Mouse (Mus musculus): ENCODE measurements around the gene Lrrtm1. TPM values are rescaled to one million over a fixed set of nuclear protein-coding genes. Genes with fewer than 3 reads are reported as not detected.
A peak's percentile ranks its signal among the peaks of the same experiment; 100 is the strongest.

Lrrtm1 gene
- polyA plus RNA-seq, 1 experiment from 2014 or later, result 66.3 TPM

DNA sequence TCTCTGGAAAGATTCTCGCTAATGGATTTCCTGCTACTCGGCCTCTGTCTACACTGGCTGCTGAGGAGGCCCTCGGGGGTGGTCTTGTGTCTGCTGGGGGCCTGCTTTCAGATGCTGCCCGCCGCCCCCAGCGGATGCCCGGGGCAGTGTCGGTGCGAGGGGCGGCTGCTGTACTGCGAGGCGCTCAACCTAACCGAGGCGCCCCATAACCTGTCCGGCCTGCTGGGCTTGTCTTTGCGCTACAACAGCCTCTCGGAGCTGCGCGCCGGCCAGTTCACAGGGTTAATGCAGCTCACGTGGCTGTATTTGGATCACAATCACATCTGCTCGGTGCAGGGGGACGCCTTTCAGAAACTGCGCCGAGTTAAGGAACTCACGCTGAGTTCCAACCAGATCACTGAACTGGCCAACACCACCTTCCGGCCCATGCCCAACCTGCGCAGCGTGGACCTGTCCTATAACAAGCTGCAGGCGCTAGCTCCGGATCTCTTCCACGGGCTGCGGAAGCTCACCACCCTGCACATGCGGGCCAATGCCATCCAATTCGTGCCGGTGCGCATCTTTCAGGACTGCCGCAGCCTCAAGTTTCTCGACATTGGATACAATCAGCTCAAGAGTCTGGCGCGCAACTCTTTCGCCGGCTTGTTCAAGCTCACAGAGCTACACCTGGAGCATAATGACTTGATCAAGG is 1.2 kb downstream of the Lrrtm1 start:
- Histone ChIP-seq H3K27me3 (replicated peaks) (0 out of 2 replicates have a peak, but pooled peaks cover 3% of the 10 kb centered on the region), H3K9ac (replicated peaks) (peak overlapping the region; percentile 73), H3K4me1 (peaks cover 30% of the 10 kb centered on the region), H3K4me3 (replicated peaks) (peak overlapping the region; percentile 66), H3K9me3 (replicated peaks) (no peaks in the 10 kb centered on the region), H3K4me2 (peak overlapping the region; percentile 92), H3K36me3 (no peaks in the 10 kb centered on the region), H3K27ac (replicated peaks) (peak overlapping the region; percentile 90)
- peak; percentile 60 for ATAC-seq (ENCODE audit: low FRiP score)
- under 1% methylated on average over 43 of the region's 43 CpGs for WGBS

DNA sequence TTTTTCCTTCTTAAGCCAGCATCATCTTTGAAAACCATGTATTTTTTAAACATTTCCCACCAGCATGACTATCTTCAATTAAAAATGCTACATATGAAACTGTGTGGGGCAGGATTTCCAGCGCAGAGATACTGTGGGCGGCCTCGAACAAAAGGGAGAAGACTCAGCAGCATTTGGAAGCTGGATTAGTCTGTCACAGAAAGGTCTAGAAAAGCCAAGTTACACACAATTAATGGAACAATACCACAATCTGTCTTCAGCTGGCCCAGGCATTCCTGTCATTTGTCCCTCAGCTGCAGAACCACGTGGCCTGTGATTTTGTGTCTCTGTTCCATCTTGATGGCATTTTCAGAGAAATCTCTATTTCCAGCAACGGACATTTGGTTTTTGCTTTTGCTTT is 11.0 kb downstream of the Lrrtm1 start:
- Histone ChIP-seq H3K9ac (replicated peaks) (no peak overlapping the region), H3K27ac (replicated peaks) (no peak overlapping the region), H3K27me3 (replicated peaks) (no peaks in the 10 kb centered on the region), H3K4me1 (0 out of 2 replicates have a peak, but pooled peaks cover 7% of the 10 kb centered on the region), H3K36me3 (no peaks in the 10 kb centered on the region), H3K4me2 (no peak overlapping the region), H3K9me3 (replicated peaks) (no peaks in the 10 kb centered on the region), H3K4me3 (replicated peaks) (no peak overlapping the region)
- WGBS, result 79% methylated on average over 5 of the region's 5 CpGs
- ATAC-seq (ENCODE audit: low FRiP score), result no peak

GRCm38 (mm10) chr6:77256348-77256747 is 13.9 kb downstream of the Lrrtm1 start:
- 0 out of 2 replicates have a peak, but pooled peaks cover 3% of the 10 kb centered on the region for H3K4me1 ChIP-seq
- H3K4me3 ChIP-seq (replicated peaks), result no peak overlapping the region
- H3K4me2 ChIP-seq, result no peak overlapping the region
- ATAC-seq (ENCODE audit: low FRiP score), result no peak
- no peaks in the 10 kb centered on the region for H3K27me3 ChIP-seq (replicated peaks)
- H3K36me3 ChIP-seq, result no peaks in the 10 kb centered on the region
- no peak overlapping the region for H3K27ac ChIP-seq (replicated peaks)
- 95% methylated on average over 4 of the region's 4 CpGs for WGBS
- no peaks in the 10 kb centered on the region for H3K9me3 ChIP-seq (replicated peaks)
- no peak overlapping the region for H3K9ac ChIP-seq (replicated peaks)

- no peaks in the 10 kb centered on the region for H3K27me3 ChIP-seq (replicated peaks)
- no peak overlapping the region for H3K9ac ChIP-seq (replicated peaks)
- no peak overlapping the region for H3K4me2 ChIP-seq
- H3K4me3 ChIP-seq (replicated peaks), result no peak overlapping the region
- no peaks in the 10 kb centered on the region for H3K9me3 ChIP-seq (replicated peaks)
- no peaks in the 10 kb centered on the region for H3K36me3 ChIP-seq
- H3K4me1 ChIP-seq, result 0 out of 2 replicates have a peak, but pooled peaks cover 3% of the 10 kb centered on the region
- ATAC-seq (ENCODE audit: low FRiP score), result no peak
- no peak overlapping the region for H3K27ac ChIP-seq (replicated peaks)
- 44% methylated on average over 7 of the region's 7 CpGs for WGBS
These were observed 15.0 kb downstream of the Lrrtm1 start for GRCm38 (mm10) chr6:77257358-77258105.

GRCm38 (mm10) chr6:77265163-77265562 is 22.7 kb downstream of the Lrrtm1 start:
- WGBS, result 75% methylated on average over 3 of the region's 3 CpGs
- Histone ChIP-seq H3K4me1 (no peaks in the 10 kb centered on the region), H3K9ac (replicated peaks) (no peak overlapping the region), H3K27me3 (replicated peaks) (no peaks in the 10 kb centered on the region), H3K27ac (replicated peaks) (no peak overlapping the region), H3K36me3 (no peaks in the 10 kb centered on the region), H3K4me2 (no peak overlapping the region), H3K9me3 (replicated peaks) (no peaks in the 10 kb centered on the region), H3K4me3 (replicated peaks) (no peak overlapping the region)
- no peak for ATAC-seq (ENCODE audit: low FRiP score)

DNA sequence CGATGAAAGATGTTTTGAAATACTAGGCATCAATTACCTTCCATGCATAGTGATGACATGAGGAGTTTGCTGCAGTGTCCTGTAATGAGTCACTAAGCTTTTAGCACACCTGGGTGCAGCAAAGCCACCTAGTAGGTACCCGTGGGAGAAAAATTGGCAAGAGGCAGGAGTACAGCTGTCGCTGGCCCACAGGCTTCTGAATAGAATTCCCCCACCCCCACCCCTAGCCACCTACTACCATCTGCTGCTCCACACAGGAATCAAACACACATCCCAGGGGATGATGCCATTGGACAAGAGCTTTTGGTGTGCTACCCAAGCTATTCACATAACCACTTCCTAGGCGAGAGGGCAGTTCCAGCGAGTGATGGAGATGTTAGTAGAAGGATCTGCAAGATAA is 36.3 kb downstream of the Lrrtm1 start:
- no peaks in the 10 kb centered on the region for H3K9me3 ChIP-seq (replicated peaks)
- no peak overlapping the region for H3K4me3 ChIP-seq (replicated peaks)
- H3K36me3 ChIP-seq, result no peaks in the 10 kb centered on the region
- H3K27me3 ChIP-seq (replicated peaks), result no peaks in the 10 kb centered on the region
- no peak overlapping the region for H3K27ac ChIP-seq (replicated peaks)
- no peaks in the 10 kb centered on the region for H3K4me1 ChIP-seq
- H3K9ac ChIP-seq (replicated peaks), result no peak overlapping the region
- ATAC-seq (ENCODE audit: low FRiP score), result no peak
- no peak overlapping the region for H3K4me2 ChIP-seq
- WGBS, result 68% methylated on average over 5 of the region's 5 CpGs

GRCm38 (mm10) chr6:77286317-77286716 is 43.8 kb downstream of the Lrrtm1 start:
- H3K27me3 ChIP-seq (replicated peaks), result no peaks in the 10 kb centered on the region
- H3K4me3 ChIP-seq (replicated peaks), result no peak overlapping the region
- no peaks in the 10 kb centered on the region for H3K36me3 ChIP-seq
- H3K9ac ChIP-seq (replicated peaks), result no peak overlapping the region
- 72% methylated on average over 5 of the region's 5 CpGs for WGBS
- no peaks in the 10 kb centered on the region for H3K4me1 ChIP-seq
- ATAC-seq (ENCODE audit: low FRiP score), result no peak
- no peak overlapping the region for H3K27ac ChIP-seq (replicated peaks)
- no peaks in the 10 kb centered on the region for H3K9me3 ChIP-seq (replicated peaks)
- no peak overlapping the region for H3K4me2 ChIP-seq

DNA sequence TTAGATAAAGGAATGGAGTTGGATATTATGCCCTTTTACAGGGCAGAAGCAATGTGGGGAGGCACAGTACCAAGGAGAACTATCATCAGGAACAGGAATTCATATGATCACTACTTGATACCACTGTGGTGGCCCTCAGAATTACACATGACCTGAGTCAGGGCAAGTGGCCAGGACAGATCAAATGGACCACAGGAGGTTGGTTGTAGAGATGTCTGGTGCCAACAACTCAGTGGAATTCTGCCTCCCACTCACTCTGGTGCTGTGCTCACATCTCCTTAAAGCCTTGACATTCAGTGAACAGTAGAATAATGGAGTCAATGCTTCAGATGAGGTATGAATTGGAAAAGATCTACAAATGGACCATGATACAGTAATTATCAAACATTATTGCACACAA is 45.9 kb downstream of the Lrrtm1 start:
- Histone ChIP-seq H3K36me3 (no peaks in the 10 kb centered on the region), H3K4me2 (no peak overlapping the region), H3K27me3 (replicated peaks) (no peaks in the 10 kb centered on the region), H3K9ac (replicated peaks) (no peak overlapping the region), H3K4me1 (no peaks in the 10 kb centered on the region), H3K9me3 (replicated peaks) (no peaks in the 10 kb centered on the region), H3K27ac (replicated peaks) (no peak overlapping the region), H3K4me3 (replicated peaks) (no peak overlapping the region)
- no peak for ATAC-seq (ENCODE audit: low FRiP score)

- no peaks in the 10 kb centered on the region for H3K9me3 ChIP-seq (replicated peaks)
- H3K4me2 ChIP-seq, result no peak overlapping the region
- H3K27ac ChIP-seq (replicated peaks), result no peak overlapping the region
- H3K4me1 ChIP-seq, result no peaks in the 10 kb centered on the region
- H3K4me3 ChIP-seq (replicated peaks), result no peak overlapping the region
- 54% methylated on average over 6 of the region's 6 CpGs for WGBS
- H3K36me3 ChIP-seq, result no peaks in the 10 kb centered on the region
- no peaks in the 10 kb centered on the region for H3K27me3 ChIP-seq (replicated peaks)
- no peak overlapping the region for H3K9ac ChIP-seq (replicated peaks)
- no peak for ATAC-seq (ENCODE audit: low FRiP score)
These were observed 48.9 kb downstream of the Lrrtm1 start for GRCm38 (mm10) chr6:77291415-77291814.

GRCm38 (mm10) chr6:77301305-77301704 is 58.8 kb downstream of the Lrrtm1 start:
- H3K4me2 ChIP-seq, result no peak overlapping the region
- H3K9ac ChIP-seq (replicated peaks), result no peak overlapping the region
- no peaks in the 10 kb centered on the region for H3K4me1 ChIP-seq
- H3K4me3 ChIP-seq (replicated peaks), result no peak overlapping the region
- no peaks in the 10 kb centered on the region for H3K9me3 ChIP-seq (replicated peaks)
- H3K27ac ChIP-seq (replicated peaks), result no peak overlapping the region
- H3K27me3 ChIP-seq (replicated peaks), result no peaks in the 10 kb centered on the region
- 81% methylated on average over 1 of the region's 1 CpGs for WGBS
- H3K36me3 ChIP-seq, result no peaks in the 10 kb centered on the region
- ATAC-seq (ENCODE audit: low FRiP score), result no peak

GRCm38 (mm10) chr6:77306796-77307195 is 64.3 kb downstream of the Lrrtm1 start:
- Histone ChIP-seq H3K27me3 (replicated peaks) (no peaks in the 10 kb centered on the region), H3K9me3 (replicated peaks) (no peaks in the 10 kb centered on the region), H3K27ac (replicated peaks) (no peak overlapping the region), H3K4me2 (no peak overlapping the region), H3K9ac (replicated peaks) (no peak overlapping the region), H3K4me1 (no peaks in the 10 kb centered on the region), H3K4me3 (replicated peaks) (no peak overlapping the region), H3K36me3 (no peaks in the 10 kb centered on the region)
- no peak for ATAC-seq (ENCODE audit: low FRiP score)
- 93% methylated on average over 3 of the region's 3 CpGs for WGBS
